Mouse (Mus musculus): ENCODE results near the gene Lama1.

GRCm38 (mm10) chr17:67809171-67809570, 112.1 kb downstream of the Lama1 start:
- TF ChIP-seq CTCF (IDR thresholded peaks at IDR 0.05; ENCODE audit: low read depth, low read length) (no peak), POLR2A (IDR thresholded peaks at IDR 0.05; ENCODE audit: insufficient read depth, low read length) (no peak), EP300 (IDR thresholded peaks at IDR 0.05; ENCODE audit: insufficient read depth, low read depth, low read length) (no peak)
